Mouse (Mus musculus): ENCODE measurements around the gene Hist2h3c1. TPM values are rescaled to one million over a fixed set of nuclear protein-coding genes. Genes with fewer than 3 reads are reported as not detected.
A peak's percentile ranks its signal among the peaks of the same experiment; 100 is the strongest.

The Hist2h3c1 gene
- polyA plus RNA-seq, 1 experiment: not detected

DNA sequence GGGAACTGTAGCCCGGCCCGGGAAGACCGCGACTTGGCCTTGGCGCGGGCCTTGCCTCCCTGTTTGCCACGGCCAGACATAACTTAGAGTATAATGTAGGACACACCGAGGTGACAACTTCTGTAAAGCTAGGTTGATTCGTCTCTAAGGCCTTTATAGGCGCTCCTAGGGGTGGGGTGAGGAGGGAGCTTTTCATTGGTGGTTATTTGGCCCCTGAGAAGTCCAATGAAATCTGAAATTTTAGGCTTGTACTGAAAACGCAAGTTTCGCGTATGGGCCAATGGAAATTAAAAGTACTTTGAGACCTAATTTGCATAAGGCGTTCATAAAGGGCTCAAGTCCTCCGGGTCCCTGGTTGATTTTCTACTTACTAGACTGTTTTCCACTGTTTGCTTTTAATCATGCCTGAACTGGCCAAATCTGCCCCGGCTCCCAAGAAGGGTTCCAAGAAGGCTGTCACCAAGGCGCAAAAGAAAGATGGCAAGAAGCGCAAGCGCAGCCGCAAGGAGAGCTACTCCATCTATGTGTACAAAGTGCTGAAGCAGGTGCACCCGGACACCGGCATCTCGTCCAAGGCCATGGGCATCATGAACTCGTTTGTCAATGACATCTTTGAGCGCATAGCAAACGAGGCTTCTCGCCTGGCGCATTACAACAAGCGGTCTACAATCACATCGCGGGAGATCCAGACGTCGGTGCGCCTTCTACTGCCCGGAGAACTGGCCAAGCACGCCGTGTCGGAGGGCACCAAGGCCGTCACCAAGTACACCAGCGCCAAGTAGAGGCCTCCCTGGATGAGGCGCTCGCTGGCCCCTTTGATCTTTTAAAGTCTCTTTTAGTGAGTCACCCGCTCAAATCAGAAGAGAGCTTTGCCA lies 25.5 kb upstream of the Hist2h3c1 start, which contains the start of the genes Hist2h2ac and Hist2h2be:
Gene Hist2h2ac (minus strand): TSS at position 116 of the 875 bp plus-strand sequence.
Gene Hist2h2be (plus strand): TSS at position 355 of the 875 bp plus-strand sequence.
- H3K4me1 ChIP-seq (ENCODE audit: control insufficient read depth, insufficient read depth, low read length): peaks cover 3% of the 10 kb centered on the region; the same call in 1 of the 2 replicates
- H3K4me3 ChIP-seq (ENCODE audit: insufficient read depth, low read length): peak within 1 kb of the TSS; percentile 69
- peak within 1 kb of the TSS; percentile 94 for H3K27ac ChIP-seq (ENCODE audit: insufficient read depth, low read length)
- TF ChIP-seq CTCF (IDR thresholded peaks at IDR 0.05; ENCODE audit: extremely low read depth, insufficient read depth, low read length): no peak
- peak; percentile 92 for TF ChIP-seq POLR2A (IDR thresholded peaks at IDR 0.05; ENCODE audit: extremely low read depth, insufficient read depth, low read length)

DNA sequence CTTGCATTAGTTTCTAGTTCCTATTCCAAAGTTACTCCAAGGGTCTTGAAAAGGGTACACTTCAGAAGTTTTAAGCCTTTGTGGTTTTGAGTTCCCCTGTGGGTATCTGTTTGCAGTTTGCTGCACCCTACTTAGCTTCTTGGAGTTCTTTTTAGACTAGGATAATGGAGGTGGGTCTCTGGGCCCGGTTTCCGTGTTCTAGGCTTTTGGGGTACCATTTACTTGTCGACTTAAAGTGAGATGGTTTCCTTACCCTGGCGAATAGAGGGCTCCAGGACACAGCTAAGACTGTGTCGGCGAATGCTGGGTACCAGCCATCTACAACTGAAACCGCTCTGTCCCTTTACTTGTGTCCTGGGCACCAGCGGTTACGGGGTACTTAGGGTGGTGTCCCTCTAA lies 24.8 kb upstream of the Hist2h3c1 start:
- H3K27ac ChIP-seq (ENCODE audit: insufficient read depth, low read length): peak overlapping the region; percentile 85
- H3K4me1 ChIP-seq (ENCODE audit: control insufficient read depth, insufficient read depth, low read length): peaks cover 3% of the 10 kb centered on the region; the same call in 1 of the 2 replicates
- peak overlapping the region; percentile 69 for H3K4me3 ChIP-seq (ENCODE audit: insufficient read depth, low read length)
- TF ChIP-seq CTCF (IDR thresholded peaks at IDR 0.05; ENCODE audit: extremely low read depth, insufficient read depth, low read length) (no peak), POLR2A (IDR thresholded peaks at IDR 0.05; ENCODE audit: extremely low read depth, insufficient read depth, low read length) (no peak)

DNA sequence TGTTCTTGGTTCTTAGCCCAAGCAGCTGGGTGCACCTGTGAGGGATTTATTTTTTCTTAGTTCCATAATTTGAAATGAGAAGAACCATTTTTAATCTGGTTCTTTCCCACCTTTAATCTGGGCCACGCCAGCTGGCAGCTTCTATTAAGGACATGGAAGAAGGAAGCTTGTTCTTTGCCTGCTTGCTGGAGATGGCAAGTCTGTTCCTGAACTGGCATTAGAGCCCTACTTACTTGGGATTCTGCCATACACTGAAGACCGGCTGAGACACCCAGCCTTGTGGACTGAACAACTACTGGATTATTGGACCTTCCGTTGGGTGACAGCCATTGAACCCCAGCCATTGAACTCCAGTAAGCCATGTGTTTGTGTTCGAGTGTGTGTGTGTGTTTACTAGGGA lies 23.7 kb upstream of the Hist2h3c1 start:
- Histone ChIP-seq H3K27ac (ENCODE audit: insufficient read depth, low read length) (no peak overlapping the region), H3K4me1 (ENCODE audit: control insufficient read depth, insufficient read depth, low read length) (peaks cover 3% of the 10 kb centered on the region; the same call in 1 of the 2 replicates), H3K4me3 (ENCODE audit: insufficient read depth, low read length) (no peak overlapping the region)
- TF ChIP-seq POLR2A (IDR thresholded peaks at IDR 0.05; ENCODE audit: extremely low read depth, insufficient read depth, low read length): no peak

DNA sequence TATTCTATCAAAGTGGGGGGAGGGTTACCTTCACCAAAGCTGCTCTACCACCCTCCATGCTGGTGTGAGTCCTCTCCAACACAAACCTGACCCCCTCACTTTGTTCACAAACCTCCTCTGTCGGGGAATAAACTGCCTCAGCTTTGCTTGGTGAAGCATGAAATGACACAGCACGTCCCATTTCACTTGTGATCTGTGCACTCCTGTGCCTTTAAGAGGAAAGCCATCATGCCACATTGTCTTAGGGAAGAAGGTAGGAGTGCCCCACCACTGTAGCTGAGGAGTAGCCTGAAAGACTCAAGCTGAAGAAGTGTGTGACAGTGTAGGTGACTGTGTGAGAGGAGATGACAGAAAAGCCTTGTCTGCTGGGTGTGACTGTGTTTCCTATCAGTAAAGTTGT lies 21.1 kb upstream of the Hist2h3c1 start:
- Histone ChIP-seq H3K4me1 (ENCODE audit: control insufficient read depth, insufficient read depth, low read length) (peaks cover 3% of the 10 kb centered on the region; the same call in 1 of the 2 replicates), H3K27ac (ENCODE audit: insufficient read depth, low read length) (no peak overlapping the region), H3K4me3 (ENCODE audit: insufficient read depth, low read length) (no peak overlapping the region)
- no peak for TF ChIP-seq CTCF (IDR thresholded peaks at IDR 0.05; ENCODE audit: extremely low read depth, insufficient read depth, low read length)
- TF ChIP-seq POLR2A (IDR thresholded peaks at IDR 0.05; ENCODE audit: extremely low read depth, insufficient read depth, low read length): no peak

DNA sequence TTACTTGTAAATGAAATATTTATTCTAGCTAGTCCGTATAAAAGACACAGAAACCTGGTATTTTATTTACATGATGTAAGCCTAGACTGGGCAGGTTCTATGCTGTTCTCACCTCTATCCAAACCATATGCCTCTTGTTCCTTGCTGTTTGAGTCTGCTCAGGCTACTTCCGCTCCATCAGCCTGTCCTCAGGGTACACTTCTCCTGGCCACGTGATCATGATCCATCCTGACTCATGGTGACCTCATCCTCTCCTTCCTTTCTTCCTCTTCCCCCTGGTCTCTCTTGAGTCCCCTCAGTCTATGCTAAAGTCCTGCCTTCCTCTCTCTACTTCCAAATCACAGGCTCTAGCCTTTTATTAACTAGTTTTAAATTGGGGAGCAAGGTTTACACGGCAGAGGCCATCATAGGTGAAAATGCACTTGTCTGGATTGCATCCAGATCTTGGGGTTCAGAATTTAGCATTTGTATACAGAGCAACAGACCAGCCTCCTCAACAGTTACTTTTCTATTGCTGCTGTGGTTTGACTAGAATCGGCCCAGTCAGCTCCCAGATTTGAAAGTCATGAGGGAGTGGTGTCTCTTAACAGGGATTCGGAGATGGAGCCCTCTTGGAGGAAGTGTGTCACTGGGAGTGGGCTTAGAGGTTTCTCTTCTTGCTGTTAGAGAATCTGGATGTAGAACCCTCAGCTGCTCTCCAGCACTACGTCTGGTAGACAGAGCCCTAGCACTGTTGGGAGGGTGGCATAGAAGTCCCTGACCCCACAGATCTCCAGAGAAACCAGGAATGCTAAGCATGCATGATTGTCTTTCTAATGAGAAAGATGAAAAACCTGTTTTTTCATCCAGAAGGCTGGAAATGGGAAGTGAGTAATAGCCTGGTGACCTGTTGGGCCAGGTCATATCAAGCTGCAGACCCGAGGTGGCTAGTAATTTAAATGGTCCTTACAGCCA lies 19.5 kb upstream of the Hist2h3c1 start:
- TF ChIP-seq CTCF (IDR thresholded peaks at IDR 0.05; ENCODE audit: extremely low read depth, insufficient read depth, low read length) (no peak), POLR2A (IDR thresholded peaks at IDR 0.05; ENCODE audit: extremely low read depth, insufficient read depth, low read length) (no peak)
- H3K4me1 ChIP-seq (ENCODE audit: control insufficient read depth, insufficient read depth, low read length): peaks cover 2% of the 10 kb centered on the region; the same call in 1 of the 2 replicates
- H3K4me3 ChIP-seq (ENCODE audit: insufficient read depth, low read length): no peak overlapping the region
- H3K27ac ChIP-seq (ENCODE audit: insufficient read depth, low read length): no peak overlapping the region

DNA sequence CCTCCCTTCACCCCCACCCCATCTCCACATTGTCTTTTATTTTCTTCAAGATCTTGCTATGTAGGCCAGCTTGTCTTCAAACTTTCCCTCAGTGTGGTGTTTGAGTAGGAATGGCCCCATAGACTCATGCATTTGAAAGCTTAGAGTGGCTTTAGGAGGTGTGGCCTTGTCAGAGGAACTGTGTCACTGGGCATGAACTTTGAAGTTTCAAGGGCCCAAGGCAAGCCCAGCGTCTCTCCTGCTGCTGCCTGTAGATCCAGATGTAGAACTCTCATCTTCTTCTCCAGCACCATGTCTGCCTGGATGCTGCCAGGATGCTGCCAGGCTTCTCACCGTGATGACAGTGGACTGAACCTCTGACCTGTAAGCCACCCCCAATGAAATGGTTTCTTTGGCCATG lies 17.7 kb upstream of the Hist2h3c1 start:
- Histone ChIP-seq H3K4me1 (ENCODE audit: control insufficient read depth, insufficient read depth, low read length) (no peaks in the 10 kb centered on the region), H3K27ac (ENCODE audit: insufficient read depth, low read length) (no peak overlapping the region), H3K4me3 (ENCODE audit: insufficient read depth, low read length) (no peak overlapping the region)
- TF ChIP-seq POLR2A (IDR thresholded peaks at IDR 0.05; ENCODE audit: extremely low read depth, insufficient read depth, low read length) (no peak), CTCF (IDR thresholded peaks at IDR 0.05; ENCODE audit: extremely low read depth, insufficient read depth, low read length) (no peak)

DNA sequence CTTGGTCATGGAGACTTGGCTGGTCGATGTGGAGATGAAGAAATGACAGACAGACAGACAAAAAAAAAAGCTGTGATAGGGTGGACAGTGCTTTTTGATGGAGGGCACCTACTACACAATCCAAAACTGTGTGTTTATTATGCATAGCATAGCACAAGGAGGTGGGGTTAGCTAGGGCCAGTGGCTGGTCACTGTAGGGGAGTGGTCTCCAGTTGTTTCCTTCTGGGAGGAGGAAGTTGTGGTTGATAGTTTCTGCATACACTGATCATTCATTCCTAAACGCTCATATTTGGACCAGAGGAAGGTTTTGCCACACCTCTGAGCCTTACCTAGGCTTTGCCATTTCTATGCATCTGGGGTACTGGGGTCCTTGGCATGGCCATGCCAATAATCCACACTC lies 16.1 kb upstream of the Hist2h3c1 start:
- no peak overlapping the region for H3K27ac ChIP-seq (ENCODE audit: insufficient read depth, low read length)
- H3K4me3 ChIP-seq (ENCODE audit: insufficient read depth, low read length): no peak overlapping the region
- TF ChIP-seq POLR2A (IDR thresholded peaks at IDR 0.05; ENCODE audit: extremely low read depth, insufficient read depth, low read length) (no peak), CTCF (IDR thresholded peaks at IDR 0.05; ENCODE audit: extremely low read depth, insufficient read depth, low read length) (no peak)
- no peaks in the 10 kb centered on the region for H3K4me1 ChIP-seq (ENCODE audit: control insufficient read depth, insufficient read depth, low read length)

DNA sequence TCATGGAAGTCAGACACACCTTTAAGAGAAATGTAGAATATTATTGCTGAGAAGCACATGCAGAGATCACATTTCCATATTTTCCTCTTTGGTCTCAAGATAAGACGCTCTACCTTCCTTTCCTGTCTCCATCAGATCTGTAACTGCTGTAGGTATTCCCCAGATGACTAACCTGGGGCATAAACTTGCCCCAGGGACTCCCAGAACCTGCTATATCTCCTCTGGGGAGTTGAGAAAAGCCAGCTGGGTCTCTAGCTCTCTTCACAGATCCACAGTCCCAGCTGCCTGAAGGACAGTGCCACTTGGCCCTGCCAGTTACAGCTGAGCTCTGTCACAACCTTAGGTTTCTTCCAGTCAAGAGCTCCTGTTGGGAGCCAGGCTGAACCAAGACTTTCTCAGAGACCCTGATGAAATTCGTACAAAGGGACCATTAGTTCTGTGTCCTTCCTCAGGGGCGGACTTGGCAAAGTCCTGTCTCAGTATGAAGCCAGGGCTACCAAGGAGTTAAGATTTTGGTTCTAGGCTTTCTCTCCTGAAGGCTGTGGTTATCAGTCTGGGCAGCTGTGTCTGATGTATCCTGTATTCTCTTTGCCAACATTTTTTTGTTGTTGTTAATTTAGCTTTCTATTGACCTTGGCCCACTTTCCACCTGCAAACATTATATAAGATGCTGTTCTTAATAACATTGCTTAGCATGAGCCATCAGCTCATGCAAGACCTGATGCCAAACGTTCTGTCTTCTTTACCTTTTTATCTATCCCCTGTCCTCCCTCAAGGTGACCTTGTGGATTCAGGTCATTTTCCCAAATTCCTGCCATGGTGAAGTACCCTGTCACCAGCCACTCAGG lies 15.4 kb upstream of the Hist2h3c1 start:
- Histone ChIP-seq H3K4me1 (ENCODE audit: control insufficient read depth, insufficient read depth, low read length) (no peaks in the 10 kb centered on the region), H3K27ac (ENCODE audit: insufficient read depth, low read length) (no peak overlapping the region), H3K4me3 (ENCODE audit: insufficient read depth, low read length) (no peak overlapping the region)
- TF ChIP-seq CTCF (IDR thresholded peaks at IDR 0.05; ENCODE audit: extremely low read depth, insufficient read depth, low read length) (no peak), POLR2A (IDR thresholded peaks at IDR 0.05; ENCODE audit: extremely low read depth, insufficient read depth, low read length) (no peak)

DNA sequence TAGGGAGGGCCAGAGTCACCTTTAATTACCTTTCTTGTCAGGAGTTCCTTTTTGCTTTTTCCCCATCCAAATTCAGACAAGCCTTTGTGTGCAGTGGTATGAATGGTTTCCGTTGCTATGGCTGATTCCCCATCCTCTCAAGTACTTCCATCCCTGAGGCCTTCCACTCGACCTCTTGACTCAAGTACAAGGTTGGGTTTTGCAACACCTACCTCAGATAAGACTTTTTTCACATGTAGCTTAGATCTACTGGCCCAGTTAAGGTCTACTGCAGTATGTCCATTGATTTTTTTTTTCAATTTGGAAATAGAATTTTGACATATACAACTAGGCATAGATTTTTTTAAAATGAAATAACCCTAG lies 14.7 kb upstream of the Hist2h3c1 start:
- Histone ChIP-seq H3K27ac (ENCODE audit: insufficient read depth, low read length) (no peak overlapping the region), H3K4me3 (ENCODE audit: insufficient read depth, low read length) (no peak overlapping the region), H3K4me1 (ENCODE audit: control insufficient read depth, insufficient read depth, low read length) (no peaks in the 10 kb centered on the region)
- TF ChIP-seq CTCF (IDR thresholded peaks at IDR 0.05; ENCODE audit: extremely low read depth, insufficient read depth, low read length) (no peak), POLR2A (IDR thresholded peaks at IDR 0.05; ENCODE audit: extremely low read depth, insufficient read depth, low read length) (no peak)
